Mouse (Mus musculus) testis, adult 2 months (tissue): ENCODE results near the gene Gid8. TPM values are rescaled to one million over a fixed set of nuclear protein-coding genes. Genes with fewer than 3 reads are reported as not detected.

Source experiments
- H3K27ac ChIP-seq: fragments of 200-500 bp; 2 replicates; pipeline ENCODE4 v1.5.1; 2012; ENCODE audit warnings: low read depth, low read length; ENCODE audit not compliant: control insufficient read depth, insufficient read depth
- H3K27me3 ChIP-seq: fragments of 200-500 bp; 2 replicates; pipeline ENCODE4 v1.6.1; 2012; ENCODE audit warnings: mild to moderate bottlenecking, low read length, moderate library complexity; ENCODE audit not compliant: control insufficient read depth, insufficient read depth
- H3K36me3 ChIP-seq: fragments of 200-500 bp; 2 replicates; pipeline ENCODE4 v1.6.1; 2012; ENCODE audit warnings: mild to moderate bottlenecking, low read length; ENCODE audit not compliant: control insufficient read depth, insufficient read depth
- H3K4me1 ChIP-seq: fragments of 200-500 bp; 2 replicates; pipeline ENCODE4 v1.6.1; 2012; ENCODE audit warnings: low read length; ENCODE audit not compliant: control insufficient read depth, insufficient read depth
- H3K4me3 ChIP-seq: fragments of 200-500 bp; 2 replicates; pipeline ENCODE4 v1.5.1; 2012; ENCODE audit warnings: low read depth, mild to moderate bottlenecking, low read length, moderate library complexity, mixed read lengths; ENCODE audit not compliant: control insufficient read depth
- CTCF ChIP-seq: fragments of 200-500 bp; IDR thresholded peaks from 2 replicates; pipeline ENCODE4 v1.5.1; 2012; ENCODE audit warnings: low read depth, mild to moderate bottlenecking, inconsistent platforms, low read length, moderate library complexity; ENCODE audit not compliant: control insufficient read depth, insufficient read depth, insufficient replicate concordance
- POLR2A ChIP-seq: fragments of 200-500 bp; IDR thresholded peaks from 2 replicates; pipeline ENCODE4 v1.6.1; 2012; ENCODE audit warnings: low read depth, mild to moderate bottlenecking, inconsistent platforms, low read length, moderate library complexity; ENCODE audit not compliant: control insufficient read depth
- polyA plus RNA-seq: library from polyadenylated mRNA; depleted of rRNA; stranded (reverse); fragments of >200 nt; gene quantifications from 2 replicates; pipeline ENCODE4 v1.2.3, GENCODE M21; 2012

Gene Gid8
- polyA plus RNA-seq, 1 experiment: 30.9 TPM

DNA sequence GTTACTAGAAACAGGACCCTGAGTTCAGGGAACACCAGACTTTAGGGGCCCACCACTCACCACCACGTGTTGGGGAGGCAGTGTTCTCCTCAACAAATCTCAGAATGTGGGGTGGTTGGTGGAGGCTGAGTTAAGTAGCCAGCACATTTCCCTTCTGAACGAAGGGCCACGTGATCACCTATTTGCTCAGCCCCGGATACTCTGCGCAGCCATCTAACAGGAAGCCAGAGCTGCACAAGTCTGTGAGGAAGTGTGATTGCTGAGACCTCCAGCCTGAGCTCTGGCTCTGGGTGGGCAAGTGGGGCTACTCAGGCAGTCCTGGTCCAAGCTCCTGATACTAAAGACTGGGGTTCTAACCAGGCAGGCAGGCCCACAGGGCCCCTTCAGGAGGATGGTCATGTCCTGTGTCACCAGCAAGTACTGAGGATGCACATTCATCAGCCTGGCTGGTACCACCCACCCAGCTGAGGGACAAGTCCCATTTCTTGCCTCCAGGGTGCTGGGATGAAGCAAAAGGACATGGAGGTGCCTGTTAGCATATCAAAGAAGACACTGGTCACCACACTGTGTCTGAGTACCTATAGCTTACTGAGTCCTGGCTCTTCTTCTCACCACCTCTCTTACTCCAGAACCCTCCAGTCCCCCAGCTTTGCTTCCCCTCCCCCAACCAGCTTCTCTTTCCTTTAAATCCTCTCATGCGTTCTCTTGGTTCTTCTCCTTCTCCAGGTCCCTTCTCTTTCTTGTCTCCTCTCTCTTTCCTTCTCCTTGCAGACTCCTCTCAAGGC lies 16.9 kb downstream of the Gid8 start:
- no peak overlapping the region for H3K27ac ChIP-seq
- no peak overlapping the region for H3K4me3 ChIP-seq
- no peak for TF ChIP-seq POLR2A

DNA sequence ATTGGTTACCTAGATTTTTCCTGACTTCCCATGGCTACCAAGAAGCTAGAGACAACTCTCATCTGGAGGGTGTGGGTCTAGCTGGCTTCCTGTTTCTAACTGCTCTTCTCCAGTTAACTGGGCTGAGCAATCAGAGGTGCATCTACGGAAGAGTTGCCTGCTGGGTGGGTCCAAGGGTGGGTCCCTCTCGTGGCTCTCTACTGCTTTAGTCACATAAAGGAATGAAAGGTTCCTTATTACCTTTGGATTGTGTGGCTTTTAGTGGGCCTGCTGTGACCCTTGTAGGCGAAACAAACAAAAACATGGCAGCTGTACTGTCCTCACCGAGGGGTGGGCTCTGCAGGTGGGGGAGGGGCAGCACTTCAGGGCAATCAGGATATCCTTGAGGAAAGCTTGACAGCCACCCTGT lies 17.7 kb downstream of the Gid8 start:
- H3K4me1 ChIP-seq: peaks cover 23% of the 10 kb centered on the region
- TF ChIP-seq CTCF (no peak), POLR2A (no peak)

More for the DNA sequence above, 16.9 kb downstream of the Gid8 start:
- no peaks in the 10 kb centered on the region for H3K36me3 ChIP-seq
- no peaks in the 10 kb centered on the region for H3K27me3 ChIP-seq
- H3K4me1 ChIP-seq: peaks cover 23% of the 10 kb centered on the region

DNA sequence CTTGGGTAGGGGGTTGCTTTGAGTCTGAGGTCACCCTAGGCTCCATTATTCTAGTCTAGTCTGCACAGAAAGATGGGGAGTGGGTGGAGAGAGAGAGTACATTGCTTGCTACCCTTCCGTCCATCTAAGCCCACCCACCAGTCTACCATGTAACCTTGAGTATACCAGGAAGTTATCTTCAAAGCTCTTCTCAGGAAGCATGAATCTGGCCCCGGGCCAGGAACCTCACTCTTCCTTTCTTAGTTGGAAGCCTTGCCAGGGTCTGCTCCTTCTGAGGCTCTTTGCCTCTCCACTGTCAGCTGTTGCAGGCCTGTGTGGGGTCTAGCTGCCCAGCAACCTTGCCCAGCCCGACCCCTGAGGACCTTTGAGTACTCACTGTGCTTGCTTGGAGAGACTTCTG lies 21.1 kb downstream of the Gid8 start:
- no peaks in the 10 kb centered on the region for H3K36me3 ChIP-seq
- H3K27ac ChIP-seq: no peak overlapping the region
- H3K4me1 ChIP-seq: peaks cover 7% of the 10 kb centered on the region
- no peak overlapping the region for H3K4me3 ChIP-seq
- TF ChIP-seq POLR2A: no peak
- no peak for TF ChIP-seq CTCF
- H3K27me3 ChIP-seq: no peaks in the 10 kb centered on the region

More for the DNA sequence above, 17.7 kb downstream of the Gid8 start:
- Histone ChIP-seq H3K27ac (no peak overlapping the region), H3K36me3 (no peaks in the 10 kb centered on the region), H3K4me3 (no peak overlapping the region), H3K27me3 (no peaks in the 10 kb centered on the region)

DNA sequence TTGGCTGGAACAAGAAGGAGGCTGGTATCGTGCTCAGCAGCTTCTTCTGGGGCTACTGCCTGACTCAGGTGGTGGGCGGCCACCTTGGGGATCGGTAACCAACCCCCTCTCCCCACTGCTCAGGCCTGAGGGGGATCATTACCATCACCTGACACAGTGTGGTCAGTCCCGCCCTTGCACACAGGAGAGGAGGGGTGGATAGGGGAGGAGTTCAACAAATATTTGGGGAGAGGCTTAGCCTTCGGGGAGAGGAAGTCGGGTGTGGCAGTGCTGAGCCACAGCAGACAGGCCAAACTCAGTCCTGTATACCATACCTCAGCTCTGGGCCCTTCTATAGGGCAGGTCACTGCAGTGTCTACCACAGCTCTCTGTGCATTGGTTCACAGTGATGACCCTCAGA lies 22.1 kb downstream of the Gid8 start:
- TF ChIP-seq POLR2A (no peak), CTCF (no peak)
- Histone ChIP-seq H3K36me3 (no peaks in the 10 kb centered on the region), H3K4me1 (peaks cover under 1% of the 10 kb centered on the region), H3K4me3 (no peak overlapping the region), H3K27me3 (no peaks in the 10 kb centered on the region), H3K27ac (no peak overlapping the region)

DNA sequence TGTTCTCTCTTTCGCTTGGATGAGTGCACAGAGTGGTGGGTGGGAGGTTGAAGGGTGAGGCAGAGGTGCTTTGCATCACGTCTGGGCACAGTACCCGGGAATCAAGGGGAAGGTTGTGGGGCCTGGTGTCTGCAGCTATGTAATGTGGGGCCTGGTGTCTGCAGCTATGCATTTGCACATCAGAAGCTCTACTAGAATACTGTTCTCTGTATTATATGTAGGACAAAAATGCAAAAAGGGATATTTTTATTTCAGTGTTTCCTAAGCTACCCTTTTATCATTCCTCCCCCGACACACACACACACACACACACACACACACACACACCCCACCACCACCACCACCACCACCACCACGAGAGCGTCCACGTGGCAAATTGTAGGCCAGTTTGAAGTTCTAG lies 25.3 kb downstream of the Gid8 start:
- H3K27ac ChIP-seq: no peak overlapping the region
- TF ChIP-seq POLR2A (no peak), CTCF (no peak)
- H3K4me3 ChIP-seq: no peak overlapping the region
- H3K36me3 ChIP-seq: no peaks in the 10 kb centered on the region
- H3K4me1 ChIP-seq: no peaks in the 10 kb centered on the region; the same call in 1 of the 2 replicates
- H3K27me3 ChIP-seq: no peaks in the 10 kb centered on the region

DNA sequence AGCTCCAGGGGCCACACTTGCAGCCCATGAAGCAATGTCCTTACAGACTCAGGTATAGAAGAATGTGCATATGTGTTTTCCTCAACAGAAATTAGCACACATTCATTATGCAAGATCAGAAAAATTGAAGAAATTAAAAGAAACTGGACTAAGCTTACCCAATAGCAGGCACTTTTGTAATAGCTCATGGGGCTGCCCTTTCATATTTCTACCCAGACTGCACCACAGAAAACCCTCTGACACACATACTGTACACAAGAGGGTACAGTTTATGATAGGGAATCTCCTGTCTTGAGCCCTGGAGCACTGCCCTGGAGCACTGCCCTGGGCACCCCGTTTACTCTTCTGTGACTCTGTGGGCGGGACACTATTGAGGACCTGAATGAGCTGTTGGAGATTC lies 28.1 kb downstream of the Gid8 start:
- H3K27ac ChIP-seq: no peak overlapping the region
- H3K27me3 ChIP-seq: no peaks in the 10 kb centered on the region
- no peak overlapping the region for H3K4me3 ChIP-seq
- no peaks in the 10 kb centered on the region for H3K36me3 ChIP-seq
- no peaks in the 10 kb centered on the region for H3K4me1 ChIP-seq
- no peak for TF ChIP-seq POLR2A
- TF ChIP-seq CTCF: no peak

DNA sequence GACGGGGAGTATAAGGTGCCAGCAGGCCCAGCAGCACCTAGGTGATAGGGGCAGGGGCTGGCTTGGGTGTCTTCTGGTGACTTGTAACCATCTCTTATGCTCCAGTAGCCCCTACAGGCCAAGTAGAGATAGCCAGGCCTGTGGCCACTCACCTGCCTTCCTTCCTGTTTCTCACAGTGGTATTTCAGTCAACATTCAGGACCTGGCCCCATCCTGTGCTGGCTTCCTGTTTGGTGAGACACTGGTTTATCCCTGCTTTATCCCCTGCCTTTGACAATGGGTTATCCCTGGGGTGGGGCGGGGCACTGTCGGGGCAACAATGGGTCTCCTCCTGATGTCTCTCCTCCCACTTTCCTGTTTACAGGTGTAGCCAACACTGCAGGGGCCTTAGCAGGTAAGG lies 30.4 kb downstream of the Gid8 start:
- H3K27ac ChIP-seq: no peak overlapping the region
- no peak overlapping the region for H3K4me3 ChIP-seq
- no peaks in the 10 kb centered on the region for H3K36me3 ChIP-seq
- no peak for TF ChIP-seq CTCF
- TF ChIP-seq POLR2A: no peak
- peaks cover 3% of the 10 kb centered on the region; the same call in 1 of the 2 replicates for H3K4me1 ChIP-seq
- H3K27me3 ChIP-seq: no peaks in the 10 kb centered on the region
